Mouse (Mus musculus) intestine, postnatal 0 days (tissue): ENCODE data around the gene Actr3b. TPM values are rescaled to one million over a fixed set of nuclear protein-coding genes. Genes with fewer than 3 reads are reported as not detected.
"Not testable (repeated sequence)": the region's sequence is repeated elsewhere in the genome, so short reads cannot be mapped to it uniquely, and the experiment has no call there.

Source experiments
- ATAC-seq: fragments of 200-750 bp; cut with Nextera tagmentation; 2 replicates; pipeline ENCODE4 v1.8.0; 2017; ENCODE audit warnings: mild to moderate bottlenecking, moderate TSS enrichment, moderate library complexity
- H3K27ac ChIP-seq: fragments of 300-500 bp; sonication (generic); 2 replicates; pipeline ENCODE4 v1.5.1; 2014; ENCODE audit warnings: mild to moderate bottlenecking, low read depth, low read length, moderate library complexity
- H3K27me3 ChIP-seq: fragments of 300-500 bp; sonication (generic); replicated peaks from 2 replicates; pipeline ENCODE4 v1.6.1; 2014; ENCODE audit warnings: low read length, mixed read lengths; ENCODE audit not compliant: control insufficient read depth, insufficient read depth
- H3K36me3 ChIP-seq: fragments of 300-500 bp; sonication (generic); 2 replicates; pipeline ENCODE4 v1.6.1; 2014; ENCODE audit warnings: mild to moderate bottlenecking, moderate library complexity; ENCODE audit not compliant: control insufficient read depth, insufficient read depth
- H3K4me1 ChIP-seq: fragments of 300-500 bp; sonication (generic); replicated peaks from 2 replicates; pipeline ENCODE4 v1.6.1; 2014; ENCODE audit warnings: antibody characterized with exemption, low read length, mixed read lengths; ENCODE audit not compliant: control insufficient read depth, insufficient read depth
- H3K4me2 ChIP-seq: fragments of 300-500 bp; sonication (generic); replicated peaks from 2 replicates; pipeline ENCODE4 v1.6.1; 2014; ENCODE audit warnings: low read depth, mild to moderate bottlenecking, moderate library complexity
- H3K4me3 ChIP-seq: fragments of 300-500 bp; sonication (generic); 2 replicates; pipeline ENCODE4 v1.5.1; 2014; ENCODE audit warnings: low read depth, low read length
- H3K9ac ChIP-seq: fragments of 300-500 bp; sonication (generic); 2 replicates; pipeline ENCODE4 v1.6.1; 2014; ENCODE audit warnings: mild to moderate bottlenecking, low read depth, low read length
- H3K9me3 ChIP-seq: fragments of 300-500 bp; sonication (generic); 2 replicates; pipeline ENCODE4 v1.6.1; 2016; ENCODE audit warnings: mixed run types; ENCODE audit not compliant: control insufficient read depth
- CTCF ChIP-seq: sonication (generic); IDR thresholded peaks from 2 replicates; pipeline ENCODE4 v1.5.1; 2016; ENCODE audit warnings: low read depth, mild to moderate bottlenecking, control low read depth, antibody characterized with exemption, moderate library complexity
- WGBS: fragments of 180-500 bp; shearing (Covaris S2); extraction: QIAGEN DNeasy Blood & Tissue Kit; methylation state at CpG from one replicate; pipeline ENCODE4 v1.1.7; 2014; 5-methylcytosine and 5-hydroxymethylcytosine counted together
- polyA plus RNA-seq: library from polyadenylated mRNA; unstranded; fragments of >200 nt; fragmentation: Nextera tagmentation; extraction: Ambion mirVana; gene quantifications from 2 replicates; pipeline ENCODE4 v1.2.1, GENCODE M21; 2015

Gene Actr3b
- polyA plus RNA-seq, 1 experiment from 2014 or later, result 1.7 TPM

DNA sequence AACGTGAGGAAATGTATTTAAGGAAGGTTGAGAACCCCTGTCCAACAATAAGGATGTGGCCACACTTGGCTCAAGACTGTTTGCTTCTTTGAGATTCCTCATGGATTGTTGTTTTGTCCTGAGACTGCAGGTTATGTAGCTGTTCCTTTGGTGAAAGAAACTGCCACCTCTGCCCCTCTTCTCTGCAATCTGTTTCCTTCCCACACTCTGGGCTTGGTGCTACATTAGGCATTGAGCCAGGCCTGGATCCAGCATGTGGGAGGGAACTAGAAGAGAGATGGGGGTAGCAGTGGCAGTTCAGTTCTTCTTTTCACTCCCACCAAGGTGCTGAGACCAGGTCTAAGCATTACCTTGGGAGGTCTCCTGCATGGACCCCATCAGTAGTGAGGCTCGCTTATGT, 23.9 kb upstream of the Actr3b start:
- Histone ChIP-seq H3K9me3 (no peaks in the 10 kb centered on the region), H3K36me3 (no peaks in the 10 kb centered on the region), H3K4me3 (no peak overlapping the region), H3K27me3 (no peaks in the 10 kb centered on the region), H3K4me2 (no peak overlapping the region), H3K4me1 (no peaks in the 10 kb centered on the region), H3K27ac (no peak overlapping the region), H3K9ac (no peak overlapping the region)
- ATAC-seq, result no peak
- 74% methylated on average over 2 of the region's 2 CpGs for WGBS
- TF ChIP-seq CTCF, result no peak

- Histone ChIP-seq H3K9me3 (no peaks in the 10 kb centered on the region), H3K36me3 (no peaks in the 10 kb centered on the region), H3K27ac (no peak overlapping the region), H3K4me1 (no peaks in the 10 kb centered on the region), H3K27me3 (no peaks in the 10 kb centered on the region), H3K4me3 (no peak overlapping the region), H3K4me2 (no peak overlapping the region), H3K9ac (no peak overlapping the region)
- no peak for TF ChIP-seq CTCF
- no peak for ATAC-seq
- 69% methylated on average over 3 of the region's 3 CpGs for WGBS
Observed at GRCm38 (mm10) chr5:25738448-25738847, 21.3 kb upstream of the Actr3b start.

DNA sequence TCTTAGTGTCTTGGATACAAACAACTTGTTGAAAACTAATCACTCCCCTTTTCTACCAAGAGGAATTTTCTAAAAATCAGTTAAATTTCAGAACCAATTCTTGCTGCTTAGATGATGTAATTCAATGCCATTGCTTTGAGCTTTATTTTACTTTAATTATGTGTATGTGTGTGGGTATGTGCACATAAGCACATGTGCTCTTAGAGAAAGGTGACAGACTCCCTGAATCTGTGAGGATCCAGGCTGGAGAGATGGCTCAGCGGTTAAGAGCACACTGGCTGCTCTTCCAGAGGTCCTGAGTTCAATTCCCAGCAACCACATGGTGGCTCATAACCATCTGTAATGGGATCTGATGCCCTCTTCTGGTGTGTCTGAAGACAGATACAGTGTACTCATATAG, 20.9 kb upstream of the Actr3b start:
- H3K9me3 ChIP-seq, H3K9ac ChIP-seq, ATAC-seq, H3K27me3 ChIP-seq, H3K4me1 ChIP-seq, H3K4me2 ChIP-seq, H3K27ac ChIP-seq, H3K36me3 ChIP-seq, H3K4me3 ChIP-seq: not testable (repeated sequence)
- 100% methylated on average over 1 of the region's 1 CpGs for WGBS

GRCm38 (mm10) chr5:25747904-25748303, 11.9 kb upstream of the Actr3b start:
- Histone ChIP-seq H3K4me2 (no peak overlapping the region), H3K4me1 (no peaks in the 10 kb centered on the region), H3K27me3 (no peaks in the 10 kb centered on the region), H3K9ac (no peak overlapping the region), H3K9me3 (no peaks in the 10 kb centered on the region), H3K36me3 (no peaks in the 10 kb centered on the region), H3K4me3 (no peak overlapping the region), H3K27ac (no peak overlapping the region)
- TF ChIP-seq CTCF, result no peak
- no peak for ATAC-seq

DNA sequence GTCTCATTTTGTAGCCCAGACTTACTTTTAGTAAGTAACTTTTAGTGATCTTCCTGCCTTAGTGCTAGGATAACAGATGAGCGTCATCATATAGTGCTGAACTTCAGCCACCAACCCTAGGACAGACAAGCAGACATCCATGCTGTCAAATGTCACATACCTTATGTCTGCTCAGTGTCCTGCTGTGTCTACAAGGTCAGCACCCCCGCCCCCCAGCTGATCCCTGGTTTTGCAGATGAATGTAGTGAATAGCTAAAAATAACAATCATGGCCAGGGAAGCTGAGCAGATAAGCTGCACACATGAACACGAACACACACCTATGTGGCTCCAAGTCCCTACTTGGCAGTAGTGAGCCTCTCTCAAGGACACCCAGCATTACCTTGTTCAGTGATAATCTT, 11.2 kb upstream of the Actr3b start:
- no peaks in the 10 kb centered on the region for H3K4me1 ChIP-seq
- WGBS, result 65% methylated on average over 3 of the region's 3 CpGs
- H3K9ac ChIP-seq, result no peak overlapping the region
- no peaks in the 10 kb centered on the region for H3K27me3 ChIP-seq
- no peak overlapping the region for H3K4me2 ChIP-seq
- no peak overlapping the region for H3K4me3 ChIP-seq
- no peaks in the 10 kb centered on the region for H3K9me3 ChIP-seq
- no peaks in the 10 kb centered on the region for H3K36me3 ChIP-seq
- no peak for TF ChIP-seq CTCF
- no peak for ATAC-seq
- H3K27ac ChIP-seq, result no peak overlapping the region

GRCm38 (mm10) chr5:25751552-25751951, 8.2 kb upstream of the Actr3b start:
- ATAC-seq, result no peak
- no peaks in the 10 kb centered on the region for H3K36me3 ChIP-seq
- H3K27ac ChIP-seq, result no peak overlapping the region
- no peak overlapping the region for H3K4me3 ChIP-seq
- H3K4me2 ChIP-seq, result no peak overlapping the region
- no peaks in the 10 kb centered on the region for H3K9me3 ChIP-seq
- H3K9ac ChIP-seq, result no peak overlapping the region
- H3K4me1 ChIP-seq, result no peaks in the 10 kb centered on the region
- no peak for TF ChIP-seq CTCF
- H3K27me3 ChIP-seq, result no peaks in the 10 kb centered on the region

DNA sequence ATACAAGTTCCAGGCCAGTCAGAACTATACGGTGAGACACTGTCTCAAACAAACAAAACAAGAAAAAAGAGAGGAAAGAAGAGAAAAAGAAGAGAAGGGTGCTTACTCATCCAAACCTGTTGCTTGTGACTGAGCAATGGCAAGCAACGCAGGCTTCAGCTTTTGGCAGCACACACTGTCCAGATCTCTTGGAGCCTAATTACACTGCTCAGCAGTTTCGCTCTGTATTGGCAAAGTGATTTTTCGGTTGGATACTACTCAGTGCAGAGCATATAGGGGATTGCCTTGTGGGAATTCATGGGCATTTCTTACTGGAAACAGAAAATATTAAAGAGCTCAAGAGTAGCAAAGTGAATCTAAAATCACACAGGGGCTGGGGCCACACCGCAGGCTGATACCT, 6.9 kb upstream of the Actr3b start:
- TF ChIP-seq CTCF, result no peak

More for the DNA sequence above, 6.9 kb upstream of the Actr3b start:
- no peak overlapping the region for H3K9ac ChIP-seq
- H3K4me1 ChIP-seq, result no peaks in the 10 kb centered on the region
- no peak overlapping the region for H3K4me2 ChIP-seq
- no peaks in the 10 kb centered on the region for H3K36me3 ChIP-seq
- WGBS, result 73% methylated on average over 5 of the region's 5 CpGs
- no peak overlapping the region for H3K4me3 ChIP-seq
- no peaks in the 10 kb centered on the region for H3K27me3 ChIP-seq
- no peaks in the 10 kb centered on the region for H3K9me3 ChIP-seq
- ATAC-seq, result no peak
- H3K27ac ChIP-seq, result no peak overlapping the region
